Mouse (Mus musculus): ENCODE measurements around the gene Fgf11. TPM values are rescaled to one million over a fixed set of nuclear protein-coding genes. Genes with fewer than 3 reads are reported as not detected.

Fgf11 gene
- polyA plus RNA-seq, 1 experiment from 2014 or later, result 3.0 TPM

- H3K9me3 ChIP-seq (ENCODE audit: control insufficient read depth, low read length), result no peaks in the 10 kb centered on the region
- H3K36me3 ChIP-seq (ENCODE audit: control insufficient read depth, insufficient read depth, low read length), result no peaks in the 10 kb centered on the region
- peaks cover 45% of the 10 kb centered on the region for H3K27me3 ChIP-seq (ENCODE audit: control insufficient read depth, insufficient read depth, low read length)
- peaks cover 32% of the 10 kb centered on the region for H3K4me1 ChIP-seq (ENCODE audit: control insufficient read depth, insufficient read depth, low read length)
- 17% methylated on average over 12 of the region's 12 CpGs for WGBS
- DNase-seq (ENCODE audit: low spot score), result peak; percentile 78
- ATAC-seq (ENCODE audit: insufficient read depth, low FRiP score, low TSS enrichment), result no peak
- H3K27ac ChIP-seq (ENCODE audit: low read depth, low read length), result peak overlapping the region; percentile 83
- H3K9ac ChIP-seq (ENCODE audit: low read length), result no peak overlapping the region
- H3K4me3 ChIP-seq (ENCODE audit: low read depth, low read length), result peak overlapping the region; percentile 52
- H3K4me2 ChIP-seq (ENCODE audit: low read depth), result peak overlapping the region; percentile 89
Observed at GRCm38 (mm10) chr11:69799394-69800137, 2.1 kb downstream of the Fgf11 start.

GRCm38 (mm10) chr11:69797924-69798323 lies 3.7 kb downstream of the Fgf11 start:
- Histone ChIP-seq H3K4me1 (ENCODE audit: control insufficient read depth, insufficient read depth, low read length) (peaks cover 19% of the 10 kb centered on the region), H3K9ac (ENCODE audit: low read length) (no peak overlapping the region), H3K36me3 (ENCODE audit: control insufficient read depth, insufficient read depth, low read length) (no peaks in the 10 kb centered on the region), H3K4me2 (ENCODE audit: low read depth) (no peak overlapping the region), H3K27me3 (ENCODE audit: control insufficient read depth, insufficient read depth, low read length) (peaks cover 29% of the 10 kb centered on the region), H3K27ac (ENCODE audit: low read depth, low read length) (no peak overlapping the region), H3K9me3 (ENCODE audit: control insufficient read depth, low read length) (no peaks in the 10 kb centered on the region), H3K4me3 (ENCODE audit: low read depth, low read length) (no peak overlapping the region)
- 74% methylated on average over 7 of the region's 7 CpGs for whole genome bisulfite sequencing
- no peak for ATAC-seq (ENCODE audit: insufficient read depth, low FRiP score, low TSS enrichment)
- no peak for DNase-seq (ENCODE audit: low spot score)

GRCm38 (mm10) chr11:69795983-69796435 lies 5.6 kb downstream of the Fgf11 start:
- peaks cover 15% of the 10 kb centered on the region for H3K27me3 ChIP-seq (ENCODE audit: control insufficient read depth, insufficient read depth, low read length)
- WGBS, result 3% methylated on average over 13 of the region's 13 CpGs
- DNase-seq (ENCODE audit: low spot score), result no peak
- H3K9ac ChIP-seq (ENCODE audit: low read length), result no peak overlapping the region
- no peaks in the 10 kb centered on the region for H3K36me3 ChIP-seq (ENCODE audit: control insufficient read depth, insufficient read depth, low read length)
- peaks cover 13% of the 10 kb centered on the region for H3K4me1 ChIP-seq (ENCODE audit: control insufficient read depth, insufficient read depth, low read length)
- peak overlapping the region; percentile 39 for H3K4me3 ChIP-seq (ENCODE audit: low read depth, low read length)
- ATAC-seq (ENCODE audit: insufficient read depth, low FRiP score, low TSS enrichment), result no peak
- H3K9me3 ChIP-seq (ENCODE audit: control insufficient read depth, low read length), result no peaks in the 10 kb centered on the region
- peak overlapping the region; percentile 87 for H3K4me2 ChIP-seq (ENCODE audit: low read depth)
- H3K27ac ChIP-seq (ENCODE audit: low read depth, low read length), result no peak overlapping the region

- ATAC-seq (ENCODE audit: insufficient read depth, low FRiP score, low TSS enrichment), result peak; percentile 91
Observed at GRCm38 (mm10) chr11:69795168-69795982, 6.3 kb downstream of the Fgf11 start, which contains the start of gene Chrnb1. Gene Chrnb1, minus strand, starts transcription at chr11:69795943.

GRCm38 (mm10) chr11:69793429-69793828 lies 8.2 kb downstream of the Fgf11 start:
- DNase-seq (ENCODE audit: low spot score) (no peak), ATAC-seq (ENCODE audit: insufficient read depth, low FRiP score, low TSS enrichment) (no peak)
- 0 out of 2 replicates have a peak, but pooled peaks cover 3% of the 10 kb centered on the region for H3K4me1 ChIP-seq (ENCODE audit: control insufficient read depth, insufficient read depth, low read length)
- no peaks in the 10 kb centered on the region for H3K9me3 ChIP-seq (ENCODE audit: control insufficient read depth, low read length)
- no peak overlapping the region for H3K4me3 ChIP-seq (ENCODE audit: low read depth, low read length)
- H3K9ac ChIP-seq (ENCODE audit: low read length), result no peak overlapping the region
- H3K36me3 ChIP-seq (ENCODE audit: control insufficient read depth, insufficient read depth, low read length), result no peaks in the 10 kb centered on the region
- H3K27me3 ChIP-seq (ENCODE audit: control insufficient read depth, insufficient read depth, low read length), result peaks cover 11% of the 10 kb centered on the region; the same call in 1 of the 2 replicates
- no peak overlapping the region for H3K4me2 ChIP-seq (ENCODE audit: low read depth)
- WGBS, result 72% methylated on average over 5 of the region's 5 CpGs
- no peak overlapping the region for H3K27ac ChIP-seq (ENCODE audit: low read depth, low read length)

More at GRCm38 (mm10) chr11:69795168-69795982, 6.3 kb downstream of the Fgf11 start, which contains the start of gene Chrnb1:
- Histone ChIP-seq H3K4me1 (ENCODE audit: control insufficient read depth, insufficient read depth, low read length) (peaks cover 11% of the 10 kb centered on the region), H3K27ac (ENCODE audit: low read depth, low read length) (no peak within 1 kb of the TSS), H3K4me2 (ENCODE audit: low read depth) (peak within 1 kb of the TSS; percentile 87), H3K4me3 (ENCODE audit: low read depth, low read length) (peak within 1 kb of the TSS; percentile 39), H3K36me3 (ENCODE audit: control insufficient read depth, insufficient read depth, low read length) (no peaks in the 10 kb centered on the region), H3K9me3 (ENCODE audit: control insufficient read depth, low read length) (no peaks in the 10 kb centered on the region), H3K9ac (ENCODE audit: low read length) (no peak within 1 kb of the TSS), H3K27me3 (ENCODE audit: control insufficient read depth, insufficient read depth, low read length) (peaks cover 13% of the 10 kb centered on the region; the same call in 1 of the 2 replicates)
- DNase-seq (ENCODE audit: low spot score), result peak; percentile 89
- WGBS, result 2% methylated on average over 52 of the region's 52 CpGs

- 81% methylated on average over 5 of the region's 5 CpGs for WGBS
Observed at GRCm38 (mm10) chr11:69791420-69791819, 10.2 kb downstream of the Fgf11 start.

GRCm38 (mm10) chr11:69789431-69789830 lies 12.2 kb downstream of the Fgf11 start:
- DNase-seq (ENCODE audit: low spot score) (no peak), ATAC-seq (ENCODE audit: insufficient read depth, low FRiP score, low TSS enrichment) (no peak)
- WGBS, result 77% methylated on average over 5 of the region's 5 CpGs
- Histone ChIP-seq H3K27me3 (ENCODE audit: control insufficient read depth, insufficient read depth, low read length) (peaks cover 3% of the 10 kb centered on the region; the same call in 1 of the 2 replicates), H3K9me3 (ENCODE audit: control insufficient read depth, low read length) (no peaks in the 10 kb centered on the region), H3K9ac (ENCODE audit: low read length) (no peak overlapping the region), H3K4me1 (ENCODE audit: control insufficient read depth, insufficient read depth, low read length) (no peaks in the 10 kb centered on the region), H3K4me3 (ENCODE audit: low read depth, low read length) (no peak overlapping the region), H3K36me3 (ENCODE audit: control insufficient read depth, insufficient read depth, low read length) (no peaks in the 10 kb centered on the region), H3K27ac (ENCODE audit: low read depth, low read length) (no peak overlapping the region), H3K4me2 (ENCODE audit: low read depth) (no peak overlapping the region)

More at GRCm38 (mm10) chr11:69791420-69791819, 10.2 kb downstream of the Fgf11 start:
- Histone ChIP-seq H3K4me2 (ENCODE audit: low read depth) (no peak overlapping the region), H3K9me3 (ENCODE audit: control insufficient read depth, low read length) (no peaks in the 10 kb centered on the region), H3K36me3 (ENCODE audit: control insufficient read depth, insufficient read depth, low read length) (no peaks in the 10 kb centered on the region), H3K27me3 (ENCODE audit: control insufficient read depth, insufficient read depth, low read length) (peaks cover 10% of the 10 kb centered on the region; the same call in 1 of the 2 replicates), H3K4me3 (ENCODE audit: low read depth, low read length) (no peak overlapping the region), H3K27ac (ENCODE audit: low read depth, low read length) (no peak overlapping the region), H3K4me1 (ENCODE audit: control insufficient read depth, insufficient read depth, low read length) (0 out of 2 replicates have a peak, but pooled peaks cover 3% of the 10 kb centered on the region), H3K9ac (ENCODE audit: low read length) (no peak overlapping the region)
- DNase-seq (ENCODE audit: low spot score) (no peak), ATAC-seq (ENCODE audit: insufficient read depth, low FRiP score, low TSS enrichment) (no peak)

- ATAC-seq (ENCODE audit: insufficient read depth, low FRiP score, low TSS enrichment), result no peak
- Histone ChIP-seq H3K36me3 (ENCODE audit: control insufficient read depth, insufficient read depth, low read length) (no peaks in the 10 kb centered on the region), H3K4me1 (ENCODE audit: control insufficient read depth, insufficient read depth, low read length) (no peaks in the 10 kb centered on the region), H3K27me3 (ENCODE audit: control insufficient read depth, insufficient read depth, low read length) (0 out of 2 replicates have a peak, but pooled peaks cover 3% of the 10 kb centered on the region), H3K27ac (ENCODE audit: low read depth, low read length) (no peak overlapping the region), H3K4me3 (ENCODE audit: low read depth, low read length) (no peak overlapping the region), H3K9ac (ENCODE audit: low read length) (no peak overlapping the region), H3K9me3 (ENCODE audit: control insufficient read depth, low read length) (no peaks in the 10 kb centered on the region), H3K4me2 (ENCODE audit: low read depth) (no peak overlapping the region)
- WGBS, result 80% methylated on average over 5 of the region's 5 CpGs
- no peak for DNase-seq (ENCODE audit: low spot score)
Observed at GRCm38 (mm10) chr11:69787306-69787705, 14.4 kb downstream of the Fgf11 start.
